Mouse (Mus musculus) forebrain, embryonic 11.5 days (tissue): ENCODE measurements around the gene Agtpbp1. TPM values are rescaled to one million over a fixed set of nuclear protein-coding genes. Genes with fewer than 3 reads are reported as not detected.

Experiments
- ATAC-seq: fragments of 200-750 bp; cut with Nextera tagmentation; replicated peaks from 2 replicates; pipeline ENCODE4 v1.8.0; 2017; ENCODE audit warnings: moderate TSS enrichment; ENCODE audit not compliant: low FRiP score
- DNase-seq: peaks from one replicate; pipeline ENCODE4 v3.0.0-alpha.2; 2017; ENCODE audit warnings: low spot score
- H3K27ac ChIP-seq: fragments of 300-500 bp; sonication (generic); 2 replicates; pipeline ENCODE4 v1.5.1; 2014; ENCODE audit warnings: low read depth, low read length
- H3K27me3 ChIP-seq: fragments of 300-500 bp; sonication (generic); 2 replicates; pipeline ENCODE4 v1.6.1; 2014; ENCODE audit warnings: mild to moderate bottlenecking, low read length, mixed read lengths; ENCODE audit not compliant: control insufficient read depth, insufficient read depth
- H3K36me3 ChIP-seq: fragments of 300-500 bp; sonication (generic); 2 replicates; pipeline ENCODE4 v1.6.1; 2014; ENCODE audit warnings: mild to moderate bottlenecking, low read length, moderate library complexity, mixed read lengths; ENCODE audit not compliant: control insufficient read depth, insufficient read depth
- H3K4me1 ChIP-seq: fragments of 300-500 bp; sonication (generic); replicated peaks from 2 replicates; pipeline ENCODE4 v1.6.1; 2014; ENCODE audit warnings: low read length, mixed read lengths; ENCODE audit not compliant: control insufficient read depth, insufficient read depth
- H3K4me2 ChIP-seq: fragments of 300-500 bp; sonication (generic); 2 replicates; pipeline ENCODE4 v1.6.1; 2014; ENCODE audit warnings: low read depth, mild to moderate bottlenecking, low read length, moderate library complexity, mixed read lengths; ENCODE audit not compliant: severe bottlenecking
- H3K4me3 ChIP-seq: fragments of 300-500 bp; sonication (generic); 2 replicates; pipeline ENCODE4 v1.5.1; 2014; ENCODE audit warnings: low read depth, low read length
- H3K9ac ChIP-seq: fragments of 300-500 bp; sonication (generic); 2 replicates; pipeline ENCODE4 v1.6.1; 2014; ENCODE audit warnings: low read length
- H3K9me3 ChIP-seq: fragments of 300-500 bp; sonication (generic); 2 replicates; pipeline ENCODE4 v1.6.1; 2016; ENCODE audit warnings: low read length, mixed read lengths; ENCODE audit not compliant: control insufficient read depth
- WGBS: fragments of 180-500 bp; shearing (Covaris S2); extraction: QIAGEN DNeasy Blood & Tissue Kit; methylation state at CpG from one replicate; pipeline ENCODE4 v1.1.7; 2014; 5-methylcytosine and 5-hydroxymethylcytosine counted together
- polyA plus RNA-seq: library from polyadenylated mRNA; unstranded; fragments of >200 nt; fragmentation: Nextera tagmentation; extraction: Ambion mirVana; gene quantifications from 2 replicates; pipeline ENCODE4 v1.2.1, GENCODE M21; 2014

Agtpbp1 gene
- polyA plus RNA-seq, 1 experiment from 2014 or later, result 21.0 TPM

- no peak overlapping the region for H3K4me3 ChIP-seq
- WGBS, result 87% methylated on average over 2 of the region's 2 CpGs
- H3K9me3 ChIP-seq, result no peaks in the 10 kb centered on the region
- H3K9ac ChIP-seq, result no peak overlapping the region
- H3K27ac ChIP-seq, result no peak overlapping the region
- DNase-seq (no peak), ATAC-seq (no peak)
- no peaks in the 10 kb centered on the region for H3K27me3 ChIP-seq
- H3K4me2 ChIP-seq, result no peak overlapping the region
- no peaks in the 10 kb centered on the region for H3K36me3 ChIP-seq
- peaks cover 4% of the 10 kb centered on the region; the same call in 1 of the 2 replicates for H3K4me1 ChIP-seq
These were observed 32.3 kb downstream of the Agtpbp1 start for GRCm38 (mm10) chr13:59552751-59553150.

- DNase-seq (no peak), ATAC-seq (no peak)
- no peaks in the 10 kb centered on the region for H3K27me3 ChIP-seq
- no peak overlapping the region for H3K4me3 ChIP-seq
- H3K4me1 ChIP-seq, result peaks cover 4% of the 10 kb centered on the region; the same call in 1 of the 2 replicates
- H3K36me3 ChIP-seq, result no peaks in the 10 kb centered on the region
- no peaks in the 10 kb centered on the region for H3K9me3 ChIP-seq
- no peak overlapping the region for H3K27ac ChIP-seq
- no peak overlapping the region for H3K9ac ChIP-seq
- no peak overlapping the region for H3K4me2 ChIP-seq
- WGBS, result 88% methylated on average over 5 of the region's 5 CpGs
These were observed 32.7 kb downstream of the Agtpbp1 start for GRCm38 (mm10) chr13:59552286-59552685.

GRCm38 (mm10) chr13:59549318-59549798, 35.7 kb downstream of the Agtpbp1 start:
- Histone ChIP-seq H3K4me3 (no peak overlapping the region), H3K36me3 (no peaks in the 10 kb centered on the region), H3K9ac (no peak overlapping the region), H3K4me2 (no peak overlapping the region), H3K4me1 (no peaks in the 10 kb centered on the region), H3K27me3 (no peaks in the 10 kb centered on the region), H3K27ac (no peak overlapping the region), H3K9me3 (no peaks in the 10 kb centered on the region)
- no peak for ATAC-seq
- 71% methylated on average over 1 of the region's 1 CpGs for WGBS
- no peak for DNase-seq

GRCm38 (mm10) chr13:59547716-59548115, 37.3 kb downstream of the Agtpbp1 start:
- ATAC-seq, result no peak
- Histone ChIP-seq H3K27me3 (no peaks in the 10 kb centered on the region), H3K9ac (no peak overlapping the region), H3K36me3 (no peaks in the 10 kb centered on the region), H3K4me3 (no peak overlapping the region), H3K27ac (no peak overlapping the region), H3K9me3 (no peaks in the 10 kb centered on the region), H3K4me2 (no peak overlapping the region), H3K4me1 (no peaks in the 10 kb centered on the region)
- 89% methylated on average over 4 of the region's 4 CpGs for WGBS
- no peak for DNase-seq

- DNase-seq (no peak), ATAC-seq (no peak)
- Histone ChIP-seq H3K27ac (no peak overlapping the region), H3K9ac (no peak overlapping the region), H3K36me3 (no peaks in the 10 kb centered on the region), H3K4me3 (no peak overlapping the region), H3K27me3 (no peaks in the 10 kb centered on the region), H3K9me3 (no peaks in the 10 kb centered on the region), H3K4me1 (no peaks in the 10 kb centered on the region), H3K4me2 (no peak overlapping the region)
- WGBS, result 77% methylated on average over 2 of the region's 2 CpGs
These were observed 37.9 kb downstream of the Agtpbp1 start for GRCm38 (mm10) chr13:59547091-59547490.

- DNase-seq (no peak), ATAC-seq (no peak)
- 93% methylated on average over 10 of the region's 10 CpGs for WGBS
- H3K27me3 ChIP-seq, result no peaks in the 10 kb centered on the region
- no peak overlapping the region for H3K9ac ChIP-seq
- H3K27ac ChIP-seq, result no peak overlapping the region
- no peak overlapping the region for H3K4me2 ChIP-seq
- no peaks in the 10 kb centered on the region for H3K9me3 ChIP-seq
- H3K4me3 ChIP-seq, result no peak overlapping the region
- H3K4me1 ChIP-seq, result no peaks in the 10 kb centered on the region
- no peaks in the 10 kb centered on the region for H3K36me3 ChIP-seq
These were observed 42.6 kb downstream of the Agtpbp1 start for GRCm38 (mm10) chr13:59542411-59542810.

GRCm38 (mm10) chr13:59540030-59540429, 45.0 kb downstream of the Agtpbp1 start:
- no peak for DNase-seq
- Histone ChIP-seq H3K9me3 (no peaks in the 10 kb centered on the region), H3K27ac (no peak overlapping the region), H3K4me1 (no peaks in the 10 kb centered on the region), H3K4me2 (no peak overlapping the region), H3K4me3 (no peak overlapping the region), H3K27me3 (no peaks in the 10 kb centered on the region), H3K9ac (no peak overlapping the region), H3K36me3 (no peaks in the 10 kb centered on the region)
- no peak for ATAC-seq
- WGBS, result 80% methylated on average over 5 of the region's 5 CpGs

GRCm38 (mm10) chr13:59538661-59539060, 46.4 kb downstream of the Agtpbp1 start:
- ATAC-seq, result no peak
- no peak for DNase-seq
- no peaks in the 10 kb centered on the region for H3K27me3 ChIP-seq
- H3K9ac ChIP-seq, result no peak overlapping the region
- no peak overlapping the region for H3K4me3 ChIP-seq
- WGBS, result 93% methylated on average over 5 of the region's 5 CpGs
- no peaks in the 10 kb centered on the region for H3K4me1 ChIP-seq
- no peak overlapping the region for H3K4me2 ChIP-seq
- no peaks in the 10 kb centered on the region for H3K36me3 ChIP-seq
- no peak overlapping the region for H3K27ac ChIP-seq
- H3K9me3 ChIP-seq, result no peaks in the 10 kb centered on the region

- no peak overlapping the region for H3K4me2 ChIP-seq
- ATAC-seq, result no peak
- no peaks in the 10 kb centered on the region for H3K36me3 ChIP-seq
- no peak overlapping the region for H3K9ac ChIP-seq
- no peak for DNase-seq
- H3K4me3 ChIP-seq, result no peak overlapping the region
- H3K4me1 ChIP-seq, result no peaks in the 10 kb centered on the region
- 87% methylated on average over 2 of the region's 2 CpGs for WGBS
- no peaks in the 10 kb centered on the region for H3K27me3 ChIP-seq
- no peaks in the 10 kb centered on the region for H3K9me3 ChIP-seq
- H3K27ac ChIP-seq, result no peak overlapping the region
These were observed 48.4 kb downstream of the Agtpbp1 start for GRCm38 (mm10) chr13:59536631-59537030.
